ENCODE assay signal across 8 mouse cellular contexts in genomic region chr11:6526526-6527255, GRCm38 (mm10). TPM values are rescaled to one million over a fixed set of nuclear protein-coding genes. Genes with fewer than 3 reads are reported as not detected.
DNase-seq lines count a peak whose midpoint lies in the region; ATAC-seq and TF ChIP-seq lines count a peak whose summit lies in the region.
"Not testable (repeated sequence)": the region's sequence is repeated elsewhere in the genome, so short reads cannot be mapped to it uniquely, and the experiment has no call there.

No protein-coding gene starts in this region.

- H3K9me3 ChIP-seq in ES-E14 (ENCODE audit: control insufficient read depth, insufficient read depth, low read depth, low read length); embryonic facial prominence, embryonic 13.5 days; hindbrain, embryonic 13.5 days; liver, postnatal 0 days (ENCODE audit: low read length); midbrain, postnatal 0 days (ENCODE audit: low read length): not testable (repeated sequence)

- not testable (repeated sequence) for DNase-seq in ES-E14 (ENCODE audit: low read depth, low spot score); gastrocnemius, adult 2 months; layer of hippocampus, adult 2 months (ENCODE audit: low spot score in 2 of 2); liver, postnatal 0 days; midbrain, postnatal 0 days (ENCODE audit: low spot score)
- peak; percentile 11 for DNase-seq in thymus, postnatal 0 days (ENCODE audit: low spot score)

- not testable (repeated sequence) for H3K27me3 ChIP-seq in embryonic facial prominence, embryonic 13.5 days; hindbrain, embryonic 13.5 days; liver, postnatal 0 days (ENCODE audit: insufficient read depth, low read length); midbrain, postnatal 0 days (ENCODE audit: insufficient read depth, low read length)

- H3K36me3 ChIP-seq in ES-E14 (ENCODE audit: control insufficient read depth, insufficient read depth, low read length, poor library complexity, severe bottlenecking) = peaks cover 33% of the 10 kb centered on the region
- H3K36me3 ChIP-seq in embryonic facial prominence, embryonic 13.5 days = peaks cover 30% of the 10 kb centered on the region
- peaks cover 32% of the 10 kb centered on the region for H3K36me3 ChIP-seq in hindbrain, embryonic 13.5 days
- H3K36me3 ChIP-seq in liver, postnatal 0 days (replicated peaks; ENCODE audit: insufficient read depth, low read length) = peaks cover 20% of the 10 kb centered on the region
- peaks cover 19% of the 10 kb centered on the region for H3K36me3 ChIP-seq in midbrain, postnatal 0 days (ENCODE audit: insufficient read depth, low read length)

- not testable (repeated sequence) for TF ChIP-seq EP300 in liver, postnatal 0 days (IDR thresholded peaks at IDR 0.05; ENCODE audit: low read depth)

- not testable (repeated sequence) for TF ChIP-seq CTCF in gastrocnemius, adult 2 months (IDR thresholded peaks at IDR 0.05); midbrain, postnatal 0 days (IDR thresholded peaks at IDR 0.05)
- TF ChIP-seq CTCF in layer of hippocampus, adult 2 months (conservative IDR thresholded peaks at IDR 0.05) = peak; percentile 18; the same call in 1 of the 2 replicates
- TF ChIP-seq CTCF in liver, postnatal 0 days (IDR thresholded peaks at IDR 0.05; ENCODE audit: low read depth) = peak; percentile 14; the same call in 1 of the 2 replicates

- H3K4me2 ChIP-seq in embryonic facial prominence, embryonic 13.5 days = peak overlapping the region; percentile 85
- peak overlapping the region; percentile 89 for H3K4me2 ChIP-seq in hindbrain, embryonic 13.5 days
- peak overlapping the region; percentile 87 for H3K4me2 ChIP-seq in liver, postnatal 0 days (ENCODE audit: low read depth, low read length)
- peak overlapping the region; percentile 85 for H3K4me2 ChIP-seq in midbrain, postnatal 0 days (ENCODE audit: low read depth, low read length, poor library complexity, severe bottlenecking)

- in situ Hi-C loops in ES-E14 (cut with MboI; ENCODE audit: low sequenced_read_pairs in 2 of 2, unreplicated experiment in 2 of 2) = not testable (repeated sequence)

- intact Hi-C loops in gastrocnemius, adult 2 months (cut with DNase I) = loop anchor here (5.0 kb wide), 1 partner anchor 49 kb away; the partner anchor contains the start of gene Purb

- not testable (repeated sequence) for ATAC-seq in embryonic facial prominence, embryonic 13.5 days (ENCODE audit: insufficient number of reproducible peaks, insufficient read depth, low FRiP score, low TSS enrichment, low read depth); hindbrain, embryonic 13.5 days (ENCODE audit: low FRiP score); liver, postnatal 0 days; midbrain, postnatal 0 days (ENCODE audit: low FRiP score)

- H3K27ac ChIP-seq in ES-E14 (ENCODE audit: insufficient read depth, low read depth, low read length, poor library complexity, severe bottlenecking) = peak overlapping the region; percentile 87
- not testable (repeated sequence) for H3K27ac ChIP-seq in embryonic facial prominence, embryonic 13.5 days; gastrocnemius, adult 2 months; hindbrain, embryonic 13.5 days; layer of hippocampus, adult 2 months; midbrain, postnatal 0 days (ENCODE audit: low read depth, low read length)
- H3K27ac ChIP-seq in liver, postnatal 0 days (ENCODE audit: low read depth) = peak overlapping the region; percentile 94; the same call in 1 of the 2 replicates

- not testable (repeated sequence) for H3K4me1 ChIP-seq in ES-E14 (ENCODE audit: control insufficient read depth in 2 of 2, insufficient read depth in 2 of 2, low read length in 2 of 2, poor library complexity in 1 of 2); embryonic facial prominence, embryonic 13.5 days; midbrain, postnatal 0 days (ENCODE audit: insufficient read depth, low read length)
- peaks cover 20% of the 10 kb centered on the region for H3K4me1 ChIP-seq in hindbrain, embryonic 13.5 days (replicated peaks)
- 0 out of 2 replicates have a peak, but pooled peaks cover 11% of the 10 kb centered on the region for H3K4me1 ChIP-seq in liver, postnatal 0 days (ENCODE audit: insufficient read depth)

- WGBS in embryonic facial prominence, embryonic 13.5 days = 59% methylated on average over 12 of the region's 16 CpGs
- 75% methylated on average over 13 of the region's 16 CpGs for WGBS in hindbrain, embryonic 13.5 days
- 15% methylated on average over 12 of the region's 16 CpGs for WGBS in liver, postnatal 0 days (ENCODE audit: insufficient replicate concordance)
- WGBS in midbrain, postnatal 0 days = 70% methylated on average over 9 of the region's 16 CpGs

- H3K4me3 ChIP-seq in ES-E14 (ENCODE audit: insufficient read depth in 1 of 2, low read depth in 1 of 2, low read length in 2 of 2, poor library complexity in 1 of 2, severe bottlenecking in 1 of 2) = peak overlapping the region; percentile 84 to 91
- peak overlapping the region; percentile 64 for H3K4me3 ChIP-seq in embryonic facial prominence, embryonic 13.5 days
- peak overlapping the region; percentile 80; the same call in 1 of the 2 replicates for H3K4me3 ChIP-seq in gastrocnemius, adult 2 months
- H3K4me3 ChIP-seq in hindbrain, embryonic 13.5 days = peak overlapping the region; percentile 61; the same call in 1 of the 2 replicates
- not testable (repeated sequence) for H3K4me3 ChIP-seq in layer of hippocampus, adult 2 months; midbrain, postnatal 0 days (ENCODE audit: low read depth, low read length)
- peak overlapping the region; percentile 58 for H3K4me3 ChIP-seq in liver, postnatal 0 days (ENCODE audit: low read depth, low read length)

- peak overlapping the region; percentile 92 for H3K9ac ChIP-seq in ES-E14 (ENCODE audit: insufficient read depth, low read depth, low read length, poor library complexity, severe bottlenecking)
- H3K9ac ChIP-seq in embryonic facial prominence, embryonic 13.5 days = peak overlapping the region; percentile 86
- peak overlapping the region; percentile 84; the same call in 1 of the 2 replicates for H3K9ac ChIP-seq in hindbrain, embryonic 13.5 days
- H3K9ac ChIP-seq in liver, postnatal 0 days (replicated peaks) = peak overlapping the region; percentile 81
- not testable (repeated sequence) for H3K9ac ChIP-seq in midbrain, postnatal 0 days (replicated peaks; ENCODE audit: low read length, poor library complexity, severe bottlenecking)

RNA-seq across cellular contexts. Expression of gene Myo1g, which starts 5.9 kb away (rescaled TPM):
- 11.6 TPM in 2 replicates for total RNA-seq in ES-E14 (2012; rRNA removed)
- polyA plus RNA-seq in embryonic facial prominence, embryonic 13.5 days (2015; fragmentation: Nextera tagmentation; extraction: Ambion mirVana) = 1.3 and 1.8 TPM in 2 replicates
- under 1 TPM; 0.36 to 0.56 TPM for total RNA-seq in gastrocnemius, adult 2 months (2021)
- 0.42 and 0.48 TPM in 2 replicates for polyA plus RNA-seq in hindbrain, embryonic 13.5 days (2015; fragmentation: Nextera tagmentation; extraction: Ambion mirVana)
- total RNA-seq in layer of hippocampus, adult 2 months (2021) = under 1 TPM; 0.59 to 0.91 TPM
- 8.2 and 9.4 TPM in 2 replicates for polyA plus RNA-seq in liver, postnatal 0 days (2015; fragmentation: Nextera tagmentation; extraction: Ambion mirVana)
- total RNA-seq in midbrain, postnatal 0 days (2014; rRNA removed) = 0.99 and 1.5 TPM in 2 replicates
- 0.38 and 0.62 TPM in 2 replicates for polyA plus RNA-seq in midbrain, postnatal 0 days (2015; fragmentation: Nextera tagmentation; extraction: Ambion mirVana)
- polyA plus RNA-seq in thymus, postnatal 0 days (2015; fragmentation: Nextera tagmentation; extraction: Ambion mirVana) = 50.6 and 53.8 TPM in 2 replicates

RNA-seq across cellular contexts. Expression of gene Ccm2, which starts 20.0 kb away (rescaled TPM):
- total RNA-seq in ES-E14 (2012; rRNA removed) = 27.8 and 36.7 TPM in 2 replicates
- polyA plus RNA-seq in embryonic facial prominence, embryonic 13.5 days (2015; fragmentation: Nextera tagmentation; extraction: Ambion mirVana) = 79.5 and 80.2 TPM in 2 replicates
- total RNA-seq in gastrocnemius, adult 2 months (2021) = 10 to 100 TPM; 20.8 to 23.8 TPM
- 94.1 and 99.0 TPM in 2 replicates for polyA plus RNA-seq in hindbrain, embryonic 13.5 days (2015; fragmentation: Nextera tagmentation; extraction: Ambion mirVana)
- total RNA-seq in layer of hippocampus, adult 2 months (2021) = 10 to 100 TPM; 50.2 to 55.8 TPM
- polyA plus RNA-seq in liver, postnatal 0 days (2015; fragmentation: Nextera tagmentation; extraction: Ambion mirVana) = 33.9 and 34.9 TPM in 2 replicates
- 45.6 and 71.3 TPM in 2 replicates for total RNA-seq in midbrain, postnatal 0 days (2014; rRNA removed)
- polyA plus RNA-seq in midbrain, postnatal 0 days (2015; fragmentation: Nextera tagmentation; extraction: Ambion mirVana) = 64.3 and 67.1 TPM in 2 replicates
- 189 and 190 TPM in 2 replicates for polyA plus RNA-seq in thymus, postnatal 0 days (2015; fragmentation: Nextera tagmentation; extraction: Ambion mirVana)

RNA-seq across cellular contexts. Expression of gene Purb, which starts 51.0 kb away (rescaled TPM):
- 39.7 and 49.8 TPM in 2 replicates for total RNA-seq in ES-E14 (2012; rRNA removed)
- polyA plus RNA-seq in embryonic facial prominence, embryonic 13.5 days (2015; fragmentation: Nextera tagmentation; extraction: Ambion mirVana) = 26.9 and 28.6 TPM in 2 replicates
- total RNA-seq in gastrocnemius, adult 2 months (2021) = 10 to 100 TPM; 19.9 to 23.5 TPM
- 12.6 and 13.0 TPM in 2 replicates for polyA plus RNA-seq in hindbrain, embryonic 13.5 days (2015; fragmentation: Nextera tagmentation; extraction: Ambion mirVana)
- total RNA-seq in layer of hippocampus, adult 2 months (2021) = 100 to 1,000 TPM; 234 to 240 TPM
- 5.6 and 6.1 TPM in 2 replicates for polyA plus RNA-seq in liver, postnatal 0 days (2015; fragmentation: Nextera tagmentation; extraction: Ambion mirVana)
- 38.0 and 45.1 TPM in 2 replicates for total RNA-seq in midbrain, postnatal 0 days (2014; rRNA removed)
- 12.2 and 14.2 TPM in 2 replicates for polyA plus RNA-seq in midbrain, postnatal 0 days (2015; fragmentation: Nextera tagmentation; extraction: Ambion mirVana)
- 17.8 and 22.5 TPM in 2 replicates for polyA plus RNA-seq in thymus, postnatal 0 days (2015; fragmentation: Nextera tagmentation; extraction: Ambion mirVana)
